Mouse (Mus musculus) G1E (cell line): ENCODE data around the gene Rgs5.

ENCODE experiments used
- CTCF ChIP-seq: IDR thresholded peaks from 2 replicates; pipeline ENCODE4 v1.5.1; 2012; ENCODE audit warnings: low read depth, low read length, inconsistent platforms, mixed read lengths
- GATA1 ChIP-seq: IDR thresholded peaks from 2 replicates; pipeline ENCODE4 v1.6.1; 2012; ENCODE audit warnings: borderline replicate concordance, low read length, inconsistent platforms, mixed read lengths
- GATA2 ChIP-seq: IDR thresholded peaks from 2 replicates; pipeline ENCODE4 v1.6.1; 2012; ENCODE audit warnings: low read depth, low read length, inconsistent platforms, borderline replicate concordance

- TF ChIP-seq CTCF (no peak), GATA1 (no peak), GATA2 (no peak)
Measured at GRCm38 (mm10) chr1:169676751-169677150, 21.4 kb downstream of the Rgs5 start.
